Mouse (Mus musculus): ENCODE measurements at regions not wholly inside any gene's neighbourhood (a gene's known extent, or its start where the extent isn't known, plus 50 kb on each side); places are given as distances from the start of the nearest gene placed in this dataset.
A peak's percentile ranks its signal among the peaks of the same experiment; 100 is the strongest.

DNA sequence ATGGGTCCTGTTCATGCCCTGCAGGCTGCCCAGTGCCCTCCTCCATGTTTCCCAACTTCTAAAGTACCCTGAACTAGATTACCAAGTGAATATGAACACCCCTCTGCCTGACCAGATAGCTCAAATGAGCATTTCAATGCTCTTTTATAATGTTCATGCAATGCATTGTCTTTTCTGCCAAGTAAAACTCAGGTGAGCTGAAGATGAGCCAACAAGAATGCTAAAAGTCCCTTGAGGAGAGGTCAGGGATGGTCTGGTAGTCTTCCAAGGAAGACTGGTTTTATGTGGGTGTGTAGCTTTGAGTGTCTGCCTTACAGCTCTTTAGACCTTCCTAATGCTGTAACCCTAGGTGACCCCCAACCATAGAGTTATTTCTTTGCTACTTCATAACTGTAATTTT, 58.0 kb upstream of the Abca12 start:
- DNase-seq (ENCODE audit: low read depth, low spot score): no peak

GRCm38 (mm10) chr1:71483149-71483548, 68.4 kb upstream of the Abca12 start:
- no peak for DNase-seq (ENCODE audit: low read depth, low spot score)

DNA sequence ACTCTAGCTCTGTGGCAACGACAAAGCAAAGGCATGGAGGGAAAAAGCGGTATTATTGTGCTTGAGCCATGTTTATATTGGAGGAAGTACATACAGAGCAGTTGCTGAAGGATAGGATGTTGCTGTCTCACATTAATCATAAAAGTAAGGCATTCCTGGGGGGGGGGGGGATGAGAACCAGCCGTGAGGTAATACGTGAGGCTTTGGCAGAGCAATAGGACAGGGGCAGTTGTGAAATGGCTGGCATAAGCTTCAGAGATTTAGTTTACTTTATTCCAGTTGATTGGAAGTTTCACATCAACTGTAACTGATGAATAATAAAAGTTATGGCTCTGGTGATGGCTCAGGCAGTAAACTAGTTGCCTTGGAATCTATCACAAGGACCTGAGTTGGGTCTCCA, 62.4 kb upstream of the Atic start:
- no peak for DNase-seq (ENCODE audit: low read depth, low spot score)

- DNase-seq (ENCODE audit: low read depth, low spot score): peak; percentile 49
Measured at GRCm38 (mm10) chr1:71505898-71506297, 51.1 kb upstream of the Atic start.

DNA sequence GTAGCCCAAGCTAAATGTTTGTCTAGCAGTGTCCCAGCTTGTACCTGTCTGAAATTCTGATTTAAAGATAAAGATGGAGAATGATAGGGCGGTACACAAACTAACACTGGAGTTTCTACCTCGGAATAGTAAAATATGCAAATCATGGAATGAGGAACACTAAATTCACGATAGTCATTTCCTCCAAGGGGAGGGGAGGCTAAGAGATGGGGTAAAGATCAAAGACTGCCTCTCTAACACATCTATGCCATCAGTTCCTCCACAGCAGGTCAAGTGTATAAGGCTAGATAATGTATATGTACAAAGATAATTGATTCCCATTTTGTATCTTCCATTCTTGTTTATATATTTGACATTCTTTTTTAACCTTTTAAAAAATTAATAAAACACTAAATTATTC, 50.4 kb upstream of the Atic start:
- DNase-seq (ENCODE audit: low read depth, low spot score): no peak

Measured in ZHBTc4 (cell line).